Mouse (Mus musculus) lung, adult 2 months (tissue): ENCODE measurements around the gene Crot.

Source experiments
- CTCF ChIP-seq: fragments of 200-500 bp; IDR thresholded peaks from 2 replicates; pipeline ENCODE4 v1.5.1; 2011; ENCODE audit warnings: mild to moderate bottlenecking, low read length, control low read depth; ENCODE audit not compliant: insufficient read depth
- POLR2A ChIP-seq: fragments of 200-500 bp; IDR thresholded peaks from 2 replicates; pipeline ENCODE4 v1.6.1; 2011; ENCODE audit warnings: low read depth, mild to moderate bottlenecking, control low read depth, low read length, borderline replicate concordance; ENCODE audit errors: extremely low read depth

GRCm38 (mm10) chr5:8964487-8964886 is 32.6 kb downstream of the Crot start:
- TF ChIP-seq CTCF (no peak), POLR2A (no peak)
